Mouse (Mus musculus) neural tube, embryonic 11.5 days (tissue): ENCODE data around the gene Pitpnb. TPM values are rescaled to one million over a fixed set of nuclear protein-coding genes. Genes with fewer than 3 reads are reported as not detected.

ENCODE experiments used
- ATAC-seq: fragments of 200-750 bp; cut with Nextera tagmentation; 2 replicates; pipeline ENCODE4 v1.8.0; 2017; ENCODE audit warnings: moderate number of reproducible peaks, mild to moderate bottlenecking, moderate TSS enrichment, moderate library complexity; ENCODE audit not compliant: insufficient read depth, low FRiP score, low TSS enrichment
- DNase-seq: peaks from one replicate; pipeline ENCODE4 v3.0.0-alpha.2; 2015; ENCODE audit warnings: low spot score
- H3K27ac ChIP-seq: fragments of 300-500 bp; sonication (generic); 2 replicates; pipeline ENCODE4 v1.5.1; 2014; ENCODE audit warnings: low read depth, mild to moderate bottlenecking, low read length
- H3K27me3 ChIP-seq: fragments of 300-500 bp; sonication (generic); 2 replicates; pipeline ENCODE4 v1.6.1; 2014; ENCODE audit warnings: mild to moderate bottlenecking, low read length, mixed read lengths; ENCODE audit not compliant: control insufficient read depth, insufficient read depth
- H3K36me3 ChIP-seq: fragments of 300-500 bp; sonication (generic); 2 replicates; pipeline ENCODE4 v1.6.1; 2014; ENCODE audit warnings: mild to moderate bottlenecking, low read length, moderate library complexity, mixed read lengths; ENCODE audit not compliant: control insufficient read depth, insufficient read depth
- H3K4me1 ChIP-seq: fragments of 300-500 bp; sonication (generic); 2 replicates; pipeline ENCODE4 v1.6.1; 2014; ENCODE audit warnings: low read length, mixed read lengths; ENCODE audit not compliant: control insufficient read depth, insufficient read depth
- H3K4me2 ChIP-seq: fragments of 300-500 bp; sonication (generic); 2 replicates; pipeline ENCODE4 v1.6.1; 2014; ENCODE audit warnings: low read depth, mild to moderate bottlenecking, moderate library complexity
- H3K4me3 ChIP-seq: fragments of 300-500 bp; sonication (generic); 2 replicates; pipeline ENCODE4 v1.5.1; 2014; ENCODE audit warnings: low read depth, low read length
- H3K9ac ChIP-seq: fragments of 300-500 bp; sonication (generic); 2 replicates; pipeline ENCODE4 v1.6.1; 2014; ENCODE audit warnings: mild to moderate bottlenecking, low read length
- H3K9me3 ChIP-seq: fragments of 300-500 bp; sonication (generic); 2 replicates; pipeline ENCODE4 v1.6.1; 2016; ENCODE audit warnings: low read length; ENCODE audit not compliant: control insufficient read depth
- WGBS: fragments of 180-500 bp; shearing (Covaris S2); extraction: QIAGEN DNeasy Blood & Tissue Kit; methylation state at CpG from one replicate; pipeline ENCODE4 v1.1.7; 2014; 5-methylcytosine and 5-hydroxymethylcytosine counted together
- polyA plus RNA-seq: library from polyadenylated mRNA; unstranded; fragments of >200 nt; fragmentation: Nextera tagmentation; extraction: Ambion mirVana; gene quantifications from 2 replicates; pipeline ENCODE4 v1.2.1, GENCODE M21; 2014

Gene Pitpnb
- polyA plus RNA-seq, 1 experiment from 2014 or later = 131 TPM

DNA sequence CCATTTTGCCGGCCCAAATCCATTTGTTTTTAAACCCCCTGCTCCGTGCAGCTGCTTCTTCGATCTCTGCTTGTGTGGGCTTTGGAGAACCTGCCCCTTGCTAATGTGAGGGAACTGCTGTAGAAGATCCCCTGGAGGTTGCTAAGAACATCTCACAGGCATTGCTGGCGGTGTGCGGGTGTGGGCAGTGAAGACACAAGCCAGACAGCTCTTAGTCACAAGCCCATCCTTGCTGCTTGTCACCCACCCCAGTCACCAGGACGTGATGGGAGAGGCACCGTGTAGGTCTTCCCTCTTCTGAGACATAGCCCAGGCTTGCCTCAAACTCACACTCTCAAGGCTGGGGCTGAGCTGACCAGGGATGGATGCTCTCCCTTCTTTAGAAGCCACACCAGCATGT lies 106.6 kb downstream of the Pitpnb start:
- peaks cover 20% of the 10 kb centered on the region for H3K4me1 ChIP-seq
- 64% methylated on average over 7 of the region's 7 CpGs for WGBS

More for the DNA sequence above, 106.6 kb downstream of the Pitpnb start:
- ATAC-seq (no peak), DNase-seq (no peak)
- H3K9ac ChIP-seq = no peak overlapping the region
- 0 out of 2 replicates have a peak, but pooled peaks cover 2% of the 10 kb centered on the region for H3K36me3 ChIP-seq
- H3K27me3 ChIP-seq = no peaks in the 10 kb centered on the region
- no peaks in the 10 kb centered on the region for H3K9me3 ChIP-seq
- no peak overlapping the region for H3K4me2 ChIP-seq
- no peak overlapping the region for H3K27ac ChIP-seq
- H3K4me3 ChIP-seq = no peak overlapping the region

Other genes with a start within 250 kb of the Pitpnb start
- gene Mn1, start 86.6 kb downstream of the Pitpnb start, polyA plus RNA-seq = 25.6 and 27.3 TPM in 2 replicates